Comparison of ENCODE assay signal across 29 mouse cellular contexts in the genomic region with DNA sequence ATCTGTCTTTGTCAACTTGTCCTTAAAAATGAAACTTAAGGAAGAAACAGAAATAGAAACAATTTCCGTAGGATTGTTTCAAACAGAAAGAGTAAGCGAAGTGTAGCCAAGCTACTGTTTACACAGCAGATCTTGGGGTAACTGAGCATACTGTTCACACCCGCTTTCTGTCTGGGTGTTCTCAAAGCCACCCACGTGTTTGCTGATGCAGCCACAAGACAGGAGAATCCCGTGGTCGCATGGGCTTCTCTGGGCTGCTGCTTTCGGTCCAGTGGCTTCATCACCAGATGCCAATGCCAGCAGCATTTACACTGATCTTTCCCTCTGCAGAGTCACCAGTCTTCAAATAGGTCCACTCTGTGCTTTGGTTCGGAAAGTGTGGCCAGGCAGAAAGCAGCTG.
DNase-seq lines count a peak whose midpoint lies in the region; ATAC-seq and TF ChIP-seq lines count a peak whose summit lies in the region.
"Had no signal": no experiment of that assay in that cellular context is flagged by ENCODE, and none has a peak within 500 bp of the region (broad histone marks: within the 10 kb centered on the region; RNA-seq: fewer than 3 reads in every experiment).

No protein-coding gene starts in this region.

- no peak overlapping the region for H3K4me3 ChIP-seq in embryonic facial prominence, embryonic 14.5 days (ENCODE audit: low read depth, low read length)
- H3K4me3 ChIP-seq in embryonic facial prominence, embryonic 10.5 days, result no peak overlapping the region
- H3K4me3 ChIP-seq in lung, embryonic 14.5 days (ENCODE audit: low read depth, low read length), result no peak overlapping the region
- H3K4me3 ChIP-seq in bone marrow macrophage, adult 2 months (ENCODE audit: insufficient read depth, low read length), result peak overlapping the region; percentile 11; the same call in 1 of the 2 replicates
- peak overlapping the region; percentile 11; the same call in 1 of the 2 replicates for H3K4me3 ChIP-seq in small intestine, adult 2 months (ENCODE audit: low read depth, low read length)
- H3K4me3 ChIP-seq: forebrain, embryonic 10.5 days; heart, embryonic 15.5 days; hindbrain, embryonic 13.5 days; limb, embryonic 13.5 days; liver, embryonic 12.5 days; midbrain, embryonic 15.5 days; neural tube, embryonic 13.5 days; stomach, embryonic 15.5 days had no signal

- H3K27me3 ChIP-seq in embryonic facial prominence, embryonic 14.5 days (replicated peaks; ENCODE audit: control insufficient read depth, insufficient read depth, low read length), result no peaks in the 10 kb centered on the region
- no peaks in the 10 kb centered on the region for H3K27me3 ChIP-seq in embryonic facial prominence, embryonic 10.5 days (replicated peaks; ENCODE audit: low read depth, poor library complexity, severe bottlenecking)
- no peaks in the 10 kb centered on the region for H3K27me3 ChIP-seq in lung, embryonic 14.5 days (ENCODE audit: insufficient read depth, low read length)
- no peaks in the 10 kb centered on the region for H3K27me3 ChIP-seq in small intestine, adult 2 months (ENCODE audit: control insufficient read depth, insufficient read depth, low read length)
- H3K27me3 ChIP-seq: heart, embryonic 15.5 days; hindbrain, embryonic 13.5 days; midbrain, embryonic 15.5 days; neural tube, embryonic 13.5 days; stomach, embryonic 15.5 days had no signal

- TF ChIP-seq POLR2A in bone marrow macrophage, adult 2 months (IDR thresholded peaks at IDR 0.05; ENCODE audit: borderline replicate concordance, low read depth, low read length), result no peak
- TF ChIP-seq POLR2A in small intestine, adult 2 months (IDR thresholded peaks at IDR 0.05; ENCODE audit: low read depth, low read length), result no peak

- 58% methylated on average over 8 of the region's 8 CpGs for WGBS in embryonic facial prominence, embryonic 14.5 days
- 77% methylated on average over 8 of the region's 8 CpGs for WGBS in embryonic facial prominence, embryonic 10.5 days
- WGBS in lung, embryonic 14.5 days, result 32% methylated on average over 8 of the region's 8 CpGs
- 18% methylated on average over 8 of the region's 8 CpGs for WGBS in small intestine, adult 2 months

- no peak for ATAC-seq in embryonic facial prominence, embryonic 14.5 days (ENCODE audit: low read depth)
- ATAC-seq in lung, embryonic 14.5 days (ENCODE audit: insufficient read depth), result peak; percentile 33; the same call in 1 of the 2 replicates
- ATAC-seq: CD4-positive, CD25-positive, alpha-beta regulatory T cell, adult 4 months; forebrain, embryonic 16.5 days; liver, embryonic 12.5 days; midbrain, embryonic 15.5 days had no signal

- DNase-seq in embryonic facial prominence, embryonic 14.5 days (ENCODE audit: low spot score), result peak; percentile 13
- DNase-seq in embryonic facial prominence, embryonic 10.5 days (ENCODE audit: low spot score), result no peak
- DNase-seq in lung, embryonic 14.5 days, result peak; percentile 47
- no peak for DNase-seq in lung, postnatal 36 days
- DNase-seq in adrenal gland, postnatal 4 days (ENCODE audit: low spot score in 2 of 2), result no peak
- DNase-seq in B cell, adult 2 months, result no peak
- DNase-seq: cerebellum, adult 2 months; cerebellum, postnatal 25 days; heart, postnatal 36 days; kidney, adult 18-20 months; kidney, postnatal 36 days; layer of hippocampus, postnatal 36 days; lung, postnatal 14 days; retina, postnatal 1 day; right cerebral cortex, postnatal 4 days; thymus, adult 2 months; thymus, postnatal 4 days had no signal

- H3K9me3 ChIP-seq in embryonic facial prominence, embryonic 14.5 days (ENCODE audit: control insufficient read depth, low read length), result no peaks in the 10 kb centered on the region
- H3K9me3 ChIP-seq in embryonic facial prominence, embryonic 10.5 days, result no peaks in the 10 kb centered on the region
- H3K9me3 ChIP-seq in lung, embryonic 14.5 days (ENCODE audit: low read depth, low read length), result no peaks in the 10 kb centered on the region
- H3K9me3 ChIP-seq: forebrain, embryonic 10.5 days; heart, embryonic 15.5 days; hindbrain, embryonic 13.5 days; limb, embryonic 13.5 days; liver, embryonic 12.5 days; midbrain, embryonic 15.5 days; neural tube, embryonic 13.5 days; stomach, embryonic 15.5 days had no signal

- no peak for TF ChIP-seq CTCF in lung, embryonic 14.5 days (IDR thresholded peaks at IDR 0.05; ENCODE audit: low read depth)
- TF ChIP-seq CTCF in bone marrow macrophage, adult 2 months (IDR thresholded peaks at IDR 0.05; ENCODE audit: low read depth, low read length), result no peak
- no peak for TF ChIP-seq CTCF in small intestine, adult 2 months (IDR thresholded peaks at IDR 0.05; ENCODE audit: extremely low read depth, insufficient read length, insufficient replicate concordance, low read depth, low read length)

- H3K4me1 ChIP-seq in embryonic facial prominence, embryonic 14.5 days (ENCODE audit: control insufficient read depth, insufficient read depth, low read length), result no peaks in the 10 kb centered on the region
- H3K4me1 ChIP-seq in embryonic facial prominence, embryonic 10.5 days, result peaks cover 8% of the 10 kb centered on the region; the same call in 1 of the 2 replicates
- no peaks in the 10 kb centered on the region for H3K4me1 ChIP-seq in lung, embryonic 14.5 days (ENCODE audit: insufficient read depth)
- H3K4me1 ChIP-seq in bone marrow macrophage, adult 2 months (ENCODE audit: control insufficient read depth, insufficient read depth, low read length), result peaks cover 4% of the 10 kb centered on the region
- H3K4me1 ChIP-seq in small intestine, adult 2 months (ENCODE audit: control insufficient read depth, insufficient read depth, insufficient read length, low read length), result no peaks in the 10 kb centered on the region
- H3K4me1 ChIP-seq: heart, embryonic 15.5 days; hindbrain, embryonic 13.5 days; liver, embryonic 12.5 days; midbrain, embryonic 15.5 days had no signal

- H3K9ac ChIP-seq in embryonic facial prominence, embryonic 14.5 days (ENCODE audit: low read depth, low read length), result no peak overlapping the region
- H3K9ac ChIP-seq in lung, embryonic 14.5 days, result no peak overlapping the region
- H3K9ac ChIP-seq: heart, embryonic 15.5 days; hindbrain, embryonic 13.5 days; limb, embryonic 13.5 days; liver, embryonic 12.5 days; midbrain, embryonic 15.5 days; neural tube, embryonic 13.5 days; stomach, embryonic 15.5 days had no signal

- no peak overlapping the region for H3K4me2 ChIP-seq in embryonic facial prominence, embryonic 14.5 days (ENCODE audit: low read depth, low read length)
- peak overlapping the region; percentile 0; the same call in 1 of the 2 replicates for H3K4me2 ChIP-seq in lung, embryonic 14.5 days
- H3K4me2 ChIP-seq: heart, embryonic 15.5 days; hindbrain, embryonic 13.5 days; limb, embryonic 13.5 days; liver, embryonic 12.5 days; midbrain, embryonic 15.5 days; neural tube, embryonic 13.5 days; stomach, embryonic 15.5 days had no signal

- no peaks in the 10 kb centered on the region for H3K36me3 ChIP-seq in embryonic facial prominence, embryonic 14.5 days (ENCODE audit: control insufficient read depth, insufficient read depth, low read length)
- H3K36me3 ChIP-seq in embryonic facial prominence, embryonic 10.5 days (replicated peaks), result no peaks in the 10 kb centered on the region
- no peaks in the 10 kb centered on the region for H3K36me3 ChIP-seq in lung, embryonic 14.5 days (ENCODE audit: insufficient read depth)
- no peaks in the 10 kb centered on the region for H3K36me3 ChIP-seq in small intestine, adult 2 months (ENCODE audit: control insufficient read depth, insufficient read depth, low read length)
- H3K36me3 ChIP-seq: forebrain, embryonic 10.5 days; heart, embryonic 15.5 days; hindbrain, embryonic 13.5 days; limb, embryonic 13.5 days; liver, embryonic 12.5 days; midbrain, embryonic 15.5 days; neural tube, embryonic 13.5 days; stomach, embryonic 15.5 days had no signal

- no peak overlapping the region for H3K27ac ChIP-seq in embryonic facial prominence, embryonic 14.5 days (replicated peaks; ENCODE audit: low read depth, low read length)
- no peak overlapping the region for H3K27ac ChIP-seq in embryonic facial prominence, embryonic 10.5 days (replicated peaks)
- no peak overlapping the region for H3K27ac ChIP-seq in lung, embryonic 14.5 days (ENCODE audit: low read depth)
- no peak overlapping the region for H3K27ac ChIP-seq in bone marrow macrophage, adult 2 months (ENCODE audit: insufficient read depth, low read depth, low read length)
- H3K27ac ChIP-seq in small intestine, adult 2 months (ENCODE audit: insufficient read depth, low read depth, low read length), result no peak overlapping the region
- H3K27ac ChIP-seq: forebrain, embryonic 10.5 days; heart, embryonic 15.5 days; hindbrain, embryonic 13.5 days; limb, embryonic 13.5 days; liver, embryonic 12.5 days; midbrain, embryonic 15.5 days; neural tube, embryonic 13.5 days; stomach, embryonic 15.5 days had no signal

Comparison
In these comparisons a context has a peak if more than half of its experiments do, and no peak if none do; other contexts are left out.
1. DNase-seq: peak in embryonic facial prominence, embryonic 14.5 days (single experiment) and lung, embryonic 14.5 days (single experiment); none in embryonic facial prominence, embryonic 10.5 days (single experiment), lung, postnatal 36 days (single experiment), adrenal gland, postnatal 4 days (0 of 2) and B cell, adult 2 months (0 of 2).
2. H3K4me3 ChIP-seq: peak in bone marrow macrophage, adult 2 months (single experiment) and small intestine, adult 2 months (single experiment); none in embryonic facial prominence, embryonic 14.5 days (single experiment), embryonic facial prominence, embryonic 10.5 days (single experiment) and lung, embryonic 14.5 days (single experiment).